Mouse (Mus musculus) liver, adult (tissue): ENCODE measurements at regions not wholly inside any gene's neighbourhood (a gene's known extent, or its start where the extent isn't known, plus 50 kb on each side); places are given as distances from the start of the nearest gene placed in this dataset.
A peak's percentile ranks its signal among the peaks of the same experiment; 100 is the strongest.

ENCODE experiments used
- GATA4 ChIP-seq: IDR thresholded peaks from 2 replicates; pipeline ENCODE4 v1.6.1; 2014; ENCODE audit warnings: mild to moderate bottlenecking, low read length; ENCODE audit not compliant: insufficient replicate concordance

DNA sequence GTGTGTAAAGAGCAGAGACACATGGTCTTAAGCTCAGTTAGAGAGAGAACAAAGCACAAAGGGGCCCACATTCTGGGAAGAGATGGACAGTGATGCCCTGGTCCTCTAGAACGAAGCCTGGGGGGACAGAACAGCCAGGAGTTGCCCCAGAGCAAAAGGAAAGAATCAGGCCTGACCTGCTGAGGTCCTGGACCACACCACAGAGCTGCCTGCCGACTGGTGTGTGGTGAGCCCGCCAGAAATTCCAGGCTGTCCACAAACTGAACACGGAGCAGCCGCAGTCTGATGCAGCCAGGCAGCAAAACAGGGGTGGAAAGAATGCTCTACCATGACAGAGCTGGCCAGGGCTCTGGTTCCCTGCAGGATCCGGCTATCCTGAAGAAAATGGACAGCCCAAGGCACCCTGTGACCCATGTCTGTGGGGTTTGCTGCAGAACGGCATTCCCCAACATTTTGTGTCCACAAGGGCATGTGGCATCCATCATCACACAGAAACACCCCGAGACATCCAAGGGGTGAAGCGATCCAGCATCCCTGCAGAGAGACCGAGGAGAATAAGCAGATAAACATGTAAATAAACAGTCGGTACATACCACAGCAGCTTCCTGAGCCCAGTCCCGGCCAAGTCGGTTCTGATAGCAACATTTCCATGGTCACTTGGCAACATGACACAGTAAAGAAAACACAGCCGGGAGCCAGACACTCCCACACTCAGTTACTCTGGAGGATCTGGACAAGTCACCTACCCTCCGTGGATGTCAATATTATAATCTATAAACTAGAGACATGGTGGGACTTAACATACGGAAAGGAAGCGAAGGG is 65.3 kb upstream of the Pomp start:
- peak; percentile 23; the same call in 1 of the 2 replicates for TF ChIP-seq GATA4

DNA sequence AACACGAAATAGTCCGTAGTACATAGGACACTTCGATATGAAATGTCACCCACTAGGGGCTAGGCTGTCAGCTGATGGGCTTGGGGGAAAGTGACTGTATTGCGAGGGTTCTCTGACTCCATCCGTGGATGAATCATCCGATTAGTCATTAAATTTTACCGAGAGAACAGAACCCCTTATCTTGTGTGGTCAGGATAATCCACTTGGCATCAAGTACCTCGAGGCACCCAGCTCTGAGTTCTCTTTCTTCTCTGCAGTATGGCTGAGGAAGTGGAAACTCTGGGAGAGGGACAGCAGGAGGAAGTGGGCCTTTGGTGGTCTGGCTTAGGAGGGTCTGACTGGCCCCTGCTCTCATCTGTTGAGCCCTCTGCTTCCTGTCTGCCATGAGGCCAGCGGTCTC is 67.2 kb upstream of the Pomp start:
- no peak for TF ChIP-seq GATA4

DNA sequence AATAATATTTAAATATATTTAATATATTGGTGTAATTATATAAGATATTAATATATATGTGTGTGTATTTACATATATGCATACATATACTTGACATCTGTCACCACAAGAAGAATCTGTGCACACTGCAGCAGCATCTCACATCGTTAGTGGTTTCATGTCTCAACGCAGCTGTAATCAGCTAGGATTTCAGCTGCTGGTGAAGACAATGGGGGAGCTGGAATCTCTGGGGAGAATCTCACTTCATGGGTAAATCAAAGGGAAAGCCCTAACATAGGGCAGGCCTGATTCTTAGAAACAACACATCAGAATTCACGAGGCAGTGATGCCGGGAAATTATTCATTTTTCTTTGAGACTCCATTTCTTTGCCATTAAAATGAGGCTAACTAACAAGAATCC is 66.8 kb upstream of the Flt1 start:
- no peak for TF ChIP-seq GATA4

DNA sequence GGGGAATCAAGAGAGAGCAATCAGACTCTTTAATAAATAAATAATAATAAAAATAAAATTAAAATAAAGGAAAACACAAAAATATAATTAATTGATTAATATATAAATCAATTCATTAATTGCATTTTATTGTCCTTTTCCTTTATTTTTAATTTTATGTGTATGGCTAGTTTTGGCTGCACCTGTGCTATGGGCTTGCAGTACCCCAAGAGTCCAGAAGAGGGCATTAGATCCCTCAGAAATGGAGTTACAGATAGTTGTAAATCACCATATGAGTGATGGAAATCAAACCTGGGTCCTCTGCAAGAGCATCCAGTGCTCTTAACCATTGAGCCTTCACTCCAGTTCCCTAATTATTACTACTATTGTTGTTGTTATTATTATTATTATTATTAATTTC is 65.3 kb upstream of the Flt1 start:
- TF ChIP-seq GATA4, result no peak

DNA sequence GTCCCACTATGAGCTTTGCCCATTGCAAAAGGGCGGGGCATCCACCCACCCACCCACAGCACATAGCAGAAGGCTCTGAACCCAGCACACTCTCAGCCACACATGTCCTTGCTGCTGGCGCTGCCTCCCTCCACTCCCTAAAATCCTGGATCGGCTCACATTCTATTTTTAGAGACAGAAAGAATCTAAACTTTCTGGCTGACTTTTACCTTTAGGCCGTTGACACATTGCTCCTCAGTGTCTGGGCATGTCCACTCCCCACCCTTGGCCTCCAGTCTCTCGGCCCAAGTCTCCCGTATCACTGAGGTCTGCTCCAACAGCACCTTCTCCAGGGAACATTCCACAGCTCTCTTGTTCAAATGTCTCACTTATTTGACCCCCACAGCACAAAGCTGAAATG is 62.7 kb upstream of the Flt1 start:
- no peak for TF ChIP-seq GATA4

DNA sequence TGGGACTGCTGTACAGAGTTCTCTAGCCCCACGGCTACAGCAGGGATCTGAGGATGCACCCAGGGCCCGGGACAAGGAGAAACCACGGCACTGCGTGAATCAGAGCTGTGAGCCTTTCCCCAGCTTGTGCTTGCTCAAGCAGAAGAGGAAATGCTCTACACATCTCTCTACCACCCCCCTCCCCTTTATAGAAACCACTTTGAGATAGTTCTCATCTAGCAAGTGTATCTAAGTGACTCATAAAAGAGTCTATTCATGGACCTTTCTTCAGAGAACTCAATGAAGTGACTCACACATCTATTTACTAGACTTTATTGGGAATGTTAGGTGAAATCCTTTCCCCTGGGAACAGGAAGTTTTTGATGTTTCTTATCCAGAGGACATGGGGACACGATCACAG is 61.0 kb upstream of the Flt1 start:
- no peak for TF ChIP-seq GATA4

DNA sequence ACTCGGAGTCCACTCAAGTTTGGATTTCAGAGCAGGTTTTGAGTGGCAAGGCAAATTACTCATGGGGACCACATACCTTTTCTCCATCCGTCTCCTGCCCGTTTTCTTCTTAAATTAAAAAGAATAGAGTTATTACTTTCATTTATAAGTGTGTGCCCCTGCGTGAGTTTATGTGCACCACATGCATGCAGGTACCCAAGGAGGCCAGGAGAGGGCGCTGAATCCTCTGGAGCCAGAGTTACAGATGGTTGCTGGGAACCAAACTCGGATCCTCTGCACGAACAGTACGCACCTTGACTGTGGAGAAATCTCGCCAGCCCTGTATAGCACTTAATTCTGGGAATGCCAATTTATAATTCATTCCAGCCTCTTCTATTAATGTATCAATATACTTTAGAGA is 58.3 kb upstream of the Flt1 start:
- TF ChIP-seq GATA4, result no peak

DNA sequence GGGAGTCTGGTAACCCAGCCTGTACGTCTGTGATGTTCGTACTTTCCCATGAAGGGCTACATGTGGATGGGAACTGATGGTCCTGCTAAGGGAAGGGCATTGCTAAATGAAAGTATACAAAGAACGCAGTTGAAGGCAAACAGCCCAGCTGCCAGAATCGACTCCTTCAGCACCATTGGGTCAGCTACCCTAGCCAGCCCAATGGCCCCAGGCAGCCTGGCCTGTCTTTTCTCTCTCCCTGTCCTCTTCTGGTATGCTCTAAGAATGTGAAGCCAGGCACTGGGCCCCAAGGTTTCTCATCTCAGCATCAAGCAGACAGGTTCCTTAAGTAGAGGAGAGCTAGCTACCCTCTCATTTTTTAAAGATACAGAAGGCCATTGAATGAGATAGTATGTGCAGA is 57.7 kb upstream of the Flt1 start:
- no peak for TF ChIP-seq GATA4

DNA sequence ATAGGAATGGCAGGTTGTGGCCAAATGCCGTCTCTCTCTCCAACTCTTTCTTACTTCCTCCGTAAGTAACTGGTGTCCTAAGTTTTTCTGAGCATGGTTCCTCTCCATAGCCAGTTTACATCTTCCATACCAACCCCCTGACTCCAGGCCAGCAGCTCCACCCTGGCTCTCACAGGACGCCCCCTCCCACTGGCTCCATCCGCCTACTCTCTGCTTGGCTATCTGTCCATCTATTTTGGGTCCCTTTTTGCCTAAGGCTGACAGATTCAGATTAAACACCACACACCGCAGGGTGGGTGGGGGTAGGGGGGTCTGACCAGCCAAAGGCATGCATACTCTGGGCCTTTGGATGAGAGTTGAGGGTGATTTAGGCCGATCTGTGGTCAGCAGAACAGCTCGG is 57.0 kb upstream of the Flt1 start:
- no peak for TF ChIP-seq GATA4

DNA sequence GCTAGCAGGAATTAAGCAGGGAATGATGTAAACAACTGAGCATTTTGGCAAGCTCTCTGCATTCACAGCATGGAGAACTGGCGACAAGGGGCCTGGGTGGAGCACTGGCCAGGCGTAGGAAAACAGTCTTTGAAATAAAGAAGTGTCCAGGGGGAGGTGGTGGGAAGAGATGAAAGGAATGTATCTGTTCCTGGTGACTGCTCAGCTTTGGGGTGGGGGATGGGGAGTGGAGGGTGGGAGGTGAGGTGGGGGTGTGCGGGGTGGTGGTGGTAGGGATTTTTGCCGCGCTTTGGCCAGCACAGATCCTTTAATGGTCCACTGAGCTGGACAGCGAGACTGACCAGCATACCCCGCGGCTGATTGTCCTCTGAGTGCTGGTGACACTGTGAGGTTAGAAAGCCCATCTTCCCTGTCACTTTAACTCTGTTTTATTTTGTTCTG is 56.5 kb upstream of the Flt1 start:
- no peak for TF ChIP-seq GATA4

DNA sequence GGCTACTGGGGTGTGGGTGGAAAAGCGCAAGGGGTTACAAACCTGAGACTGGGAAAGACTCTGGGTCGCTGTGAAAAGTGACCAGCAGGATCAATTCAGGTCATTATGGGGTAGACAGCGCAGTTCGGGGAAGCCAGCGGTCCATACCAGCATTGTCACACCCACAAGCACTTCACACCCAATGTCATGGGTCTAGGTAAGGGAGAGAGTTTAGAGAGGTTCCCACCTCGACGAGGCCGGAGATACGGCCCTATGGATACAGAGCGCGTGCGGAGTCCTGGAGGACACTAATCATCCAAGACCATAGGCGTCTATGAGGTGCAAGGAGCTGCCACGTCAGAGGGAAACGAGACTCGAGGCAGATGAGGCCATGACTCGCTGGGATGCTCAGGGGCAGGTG is 55.4 kb upstream of the Flt1 start:
- no peak for TF ChIP-seq GATA4

DNA sequence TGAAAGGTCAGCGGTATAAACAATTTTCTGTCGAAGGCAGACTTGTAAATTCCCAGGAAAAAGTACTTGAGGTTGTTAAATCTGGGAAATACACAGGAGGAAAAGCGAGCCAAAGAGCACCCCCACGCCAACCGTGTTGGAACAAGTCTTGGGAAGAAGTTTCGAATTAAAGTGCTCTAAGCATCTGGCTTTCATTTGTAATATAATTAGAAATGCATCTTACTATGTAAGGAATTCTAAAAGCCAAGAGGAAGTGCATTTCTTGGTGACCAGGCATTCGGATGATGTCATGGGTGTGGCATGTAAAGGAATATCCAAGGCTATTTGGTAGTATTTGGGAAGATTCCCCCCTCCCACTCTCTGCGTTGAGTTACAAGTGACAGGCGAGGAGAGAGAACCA is 52.7 kb upstream of the Flt1 start:
- no peak for TF ChIP-seq GATA4
